Mouse (Mus musculus) liver, adult 2 months (tissue): ENCODE measurements around the gene Sstr2.

Source experiments
- CTCF ChIP-seq: fragments of 200-500 bp; IDR thresholded peaks from 2 replicates; pipeline ENCODE4 v1.5.1; 2011; ENCODE audit warnings: low read depth, low read length, control low read depth
- POLR2A ChIP-seq: fragments of 200-500 bp; IDR thresholded peaks from 2 replicates; pipeline ENCODE4 v1.6.1; 2011; ENCODE audit warnings: low read length, control low read depth; ENCODE audit not compliant: insufficient read depth; ENCODE audit errors: extremely low read depth

DNA sequence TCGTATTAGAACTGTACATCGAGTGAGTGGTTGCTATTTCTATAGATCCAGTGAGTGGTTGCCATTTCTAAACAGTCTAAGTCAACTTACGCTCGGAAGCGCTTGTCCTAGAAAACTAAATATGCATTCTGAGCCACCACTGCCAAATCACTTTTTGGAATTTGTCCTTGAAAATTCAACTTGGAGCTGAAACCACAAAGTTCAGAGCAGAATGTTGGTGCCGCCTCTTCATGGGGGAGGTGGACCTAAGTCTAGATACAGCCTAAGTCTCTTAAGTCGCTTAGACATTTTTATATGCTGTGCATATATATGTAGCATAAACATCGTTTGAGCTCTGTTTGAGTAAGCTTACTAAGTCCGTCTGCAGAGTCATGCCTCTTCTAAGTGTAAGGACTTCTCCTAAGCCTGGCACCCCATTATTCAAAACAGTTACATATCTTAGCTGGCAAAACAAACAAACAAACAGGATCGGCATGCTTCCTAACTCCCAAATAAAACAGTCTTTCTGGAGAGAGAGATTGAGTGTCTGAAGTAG lies 8.0 kb upstream of the Sstr2 start:
- no peak for TF ChIP-seq CTCF
- no peak for TF ChIP-seq POLR2A
